Mouse (Mus musculus): Measurements from ENCODE around the gene Magt1. TPM values are rescaled to one million over a fixed set of nuclear protein-coding genes. Genes with fewer than 3 reads are reported as not detected.
A peak's percentile ranks its signal among the peaks of the same experiment; 100 is the strongest.

The Magt1 gene
- polyA plus RNA-seq (2015; fragmentation: Nextera tagmentation; extraction: Ambion mirVana), result 46.0 and 47.8 TPM in 2 replicates

- Histone ChIP-seq H3K9ac (peak within 1 kb of the TSS; percentile 63), H3K27ac (peak within 1 kb of the TSS; percentile 94), H3K4me3 (peak within 1 kb of the TSS; percentile 65), H3K9me3 (replicated peaks) (no peaks in the 10 kb centered on the region), H3K4me2 (peak within 1 kb of the TSS; percentile 57), H3K27me3 (no peaks in the 10 kb centered on the region), H3K4me1 (replicated peaks) (peaks cover 8% of the 10 kb centered on the region), H3K36me3 (no peaks in the 10 kb centered on the region)
- WGBS, result 7% methylated on average over 45 of the region's 45 CpGs
- ATAC-seq (replicated peaks; ENCODE audit: insufficient number of reproducible peaks, insufficient read depth, low FRiP score, low read depth), result peak; percentile 96
These were observed at the start of gene Magt1 for GRCm38 (mm10) chrX:106011465-106012159. Gene Magt1 (minus strand): TSS chrX:106011906.

GRCm38 (mm10) chrX:106048191-106048590 is 36.5 kb upstream of the Magt1 start:
- no peak overlapping the region for H3K9ac ChIP-seq
- no peaks in the 10 kb centered on the region for H3K27me3 ChIP-seq
- H3K4me1 ChIP-seq (replicated peaks), result peaks cover 28% of the 10 kb centered on the region
- H3K4me3 ChIP-seq, result no peak overlapping the region
- no peak overlapping the region for H3K4me2 ChIP-seq
- H3K9me3 ChIP-seq (replicated peaks), result no peaks in the 10 kb centered on the region
- no peak overlapping the region for H3K27ac ChIP-seq
- WGBS, result 56% methylated on average over 1 of the region's 1 CpGs
- ATAC-seq (replicated peaks; ENCODE audit: insufficient number of reproducible peaks, insufficient read depth, low FRiP score, low read depth), result no peak
- no peaks in the 10 kb centered on the region for H3K36me3 ChIP-seq

GRCm38 (mm10) chrX:106045928-106046327 is 34.2 kb upstream of the Magt1 start:
- Histone ChIP-seq H3K4me2 (no peak overlapping the region), H3K4me3 (no peak overlapping the region)

GRCm38 (mm10) chrX:106045455-106045854 is 33.7 kb upstream of the Magt1 start:
- H3K9ac ChIP-seq, result no peak overlapping the region
- 43% methylated on average over 2 of the region's 2 CpGs for WGBS
- H3K4me3 ChIP-seq, result no peak overlapping the region
- no peaks in the 10 kb centered on the region for H3K9me3 ChIP-seq (replicated peaks)
- ATAC-seq (replicated peaks; ENCODE audit: insufficient number of reproducible peaks, insufficient read depth, low FRiP score, low read depth), result no peak
- no peaks in the 10 kb centered on the region for H3K36me3 ChIP-seq
- H3K27me3 ChIP-seq, result no peaks in the 10 kb centered on the region
- H3K4me2 ChIP-seq, result no peak overlapping the region
- peak overlapping the region; percentile 16; the same call in 1 of the 2 replicates for H3K27ac ChIP-seq
- peaks cover 28% of the 10 kb centered on the region for H3K4me1 ChIP-seq (replicated peaks)

More at GRCm38 (mm10) chrX:106045928-106046327, 34.2 kb upstream of the Magt1 start:
- no peak for ATAC-seq (replicated peaks; ENCODE audit: insufficient number of reproducible peaks, insufficient read depth, low FRiP score, low read depth)
- no peaks in the 10 kb centered on the region for H3K9me3 ChIP-seq (replicated peaks)
- peak overlapping the region; percentile 16 for H3K27ac ChIP-seq
- H3K27me3 ChIP-seq, result no peaks in the 10 kb centered on the region
- WGBS, result 48% methylated on average over 9 of the region's 9 CpGs
- H3K4me1 ChIP-seq (replicated peaks), result peaks cover 28% of the 10 kb centered on the region
- no peak overlapping the region for H3K9ac ChIP-seq
- H3K36me3 ChIP-seq, result no peaks in the 10 kb centered on the region

GRCm38 (mm10) chrX:106043863-106044617 is 32.3 kb upstream of the Magt1 start:
- Histone ChIP-seq H3K9ac (no peak overlapping the region), H3K27ac (peak overlapping the region; percentile 64), H3K4me2 (peak overlapping the region; percentile 33; the same call in 1 of the 2 replicates), H3K4me3 (no peak overlapping the region), H3K27me3 (no peaks in the 10 kb centered on the region), H3K36me3 (no peaks in the 10 kb centered on the region), H3K4me1 (replicated peaks) (peaks cover 28% of the 10 kb centered on the region), H3K9me3 (replicated peaks) (no peaks in the 10 kb centered on the region)
- ATAC-seq (replicated peaks; ENCODE audit: insufficient number of reproducible peaks, insufficient read depth, low FRiP score, low read depth), result no peak
- 22% methylated on average over 8 of the region's 8 CpGs for WGBS

GRCm38 (mm10) chrX:106037185-106037752 is 25.6 kb upstream of the Magt1 start:
- no peaks in the 10 kb centered on the region for H3K9me3 ChIP-seq (replicated peaks)
- H3K4me2 ChIP-seq, result no peak overlapping the region
- peaks cover 3% of the 10 kb centered on the region; the same call in 1 of the 2 replicates for H3K4me1 ChIP-seq (replicated peaks)
- H3K36me3 ChIP-seq, result no peaks in the 10 kb centered on the region
- H3K4me3 ChIP-seq, result no peak overlapping the region
- ATAC-seq (replicated peaks; ENCODE audit: insufficient number of reproducible peaks, insufficient read depth, low FRiP score, low read depth), result no peak
- 51% methylated on average over 3 of the region's 3 CpGs for WGBS
- no peak overlapping the region for H3K27ac ChIP-seq
- H3K27me3 ChIP-seq, result no peaks in the 10 kb centered on the region
- H3K9ac ChIP-seq, result no peak overlapping the region

GRCm38 (mm10) chrX:106035727-106036126 is 24.0 kb upstream of the Magt1 start:
- Histone ChIP-seq H3K4me1 (replicated peaks) (peaks cover 3% of the 10 kb centered on the region; the same call in 1 of the 2 replicates), H3K4me2 (no peak overlapping the region), H3K9ac (no peak overlapping the region), H3K36me3 (no peaks in the 10 kb centered on the region), H3K4me3 (no peak overlapping the region), H3K27me3 (no peaks in the 10 kb centered on the region), H3K27ac (no peak overlapping the region), H3K9me3 (replicated peaks) (no peaks in the 10 kb centered on the region)
- ATAC-seq (replicated peaks; ENCODE audit: insufficient number of reproducible peaks, insufficient read depth, low FRiP score, low read depth), result no peak
- 57% methylated on average over 2 of the region's 2 CpGs for WGBS

- H3K36me3 ChIP-seq, result no peaks in the 10 kb centered on the region
- H3K9ac ChIP-seq, result no peak overlapping the region
- ATAC-seq (replicated peaks; ENCODE audit: insufficient number of reproducible peaks, insufficient read depth, low FRiP score, low read depth), result no peak
- no peaks in the 10 kb centered on the region for H3K4me1 ChIP-seq (replicated peaks)
- no peaks in the 10 kb centered on the region for H3K9me3 ChIP-seq (replicated peaks)
- no peak overlapping the region for H3K4me2 ChIP-seq
- no peaks in the 10 kb centered on the region for H3K27me3 ChIP-seq
- H3K4me3 ChIP-seq, result no peak overlapping the region
- no peak overlapping the region for H3K27ac ChIP-seq
These were observed 19.4 kb upstream of the Magt1 start for GRCm38 (mm10) chrX:106031124-106031523.

- ATAC-seq (replicated peaks; ENCODE audit: insufficient number of reproducible peaks, insufficient read depth, low FRiP score, low read depth), result no peak
- Histone ChIP-seq H3K4me1 (replicated peaks) (no peaks in the 10 kb centered on the region), H3K27ac (no peak overlapping the region), H3K4me3 (no peak overlapping the region), H3K9me3 (replicated peaks) (no peaks in the 10 kb centered on the region), H3K9ac (no peak overlapping the region), H3K36me3 (no peaks in the 10 kb centered on the region), H3K4me2 (no peak overlapping the region), H3K27me3 (no peaks in the 10 kb centered on the region)
- 65% methylated on average over 5 of the region's 5 CpGs for WGBS
These were observed 18.5 kb upstream of the Magt1 start for GRCm38 (mm10) chrX:106030176-106030575.

GRCm38 (mm10) chrX:106027343-106027674 is 15.6 kb upstream of the Magt1 start:
- no peak for ATAC-seq (replicated peaks; ENCODE audit: insufficient number of reproducible peaks, insufficient read depth, low FRiP score, low read depth)
- 11% methylated on average over 8 of the region's 8 CpGs for WGBS
- no peaks in the 10 kb centered on the region for H3K9me3 ChIP-seq (replicated peaks)

More at GRCm38 (mm10) chrX:106027343-106027674, 15.6 kb upstream of the Magt1 start:
- Histone ChIP-seq H3K9ac (peak overlapping the region; percentile 63), H3K4me1 (replicated peaks) (no peaks in the 10 kb centered on the region), H3K27me3 (no peaks in the 10 kb centered on the region), H3K36me3 (no peaks in the 10 kb centered on the region), H3K27ac (peak overlapping the region; percentile 82), H3K4me3 (peak overlapping the region; percentile 61), H3K4me2 (peak overlapping the region; percentile 63)

All from heart, embryonic 15.5 days (tissue).